ENCODE assay signal across 14 mouse cellular contexts in genomic region chr14:33328369-33328768, GRCm38 (mm10).
A peak's percentile ranks its signal among the peaks of the same experiment; 100 is the strongest.
DNase-seq lines count a peak whose midpoint lies in the region; ATAC-seq lines count a peak whose summit lies in the region.
"Had no signal": no experiment of that assay in that cellular context is flagged by ENCODE, and none has a peak within 500 bp of the region (broad histone marks: within the 10 kb centered on the region; RNA-seq: fewer than 3 reads in every experiment).

No protein-coding gene starts in this region.

- ATAC-seq in forebrain, embryonic 12.5 days (ENCODE audit: low FRiP score): no peak
- ATAC-seq in hindbrain, embryonic 15.5 days (ENCODE audit: low FRiP score, low read depth): peak; percentile 69
- no peak for ATAC-seq in hindbrain, embryonic 11.5 days (ENCODE audit: low FRiP score)
- ATAC-seq in midbrain, embryonic 16.5 days: peak; percentile 40; the same call in 1 of the 2 replicates
- ATAC-seq in midbrain, embryonic 14.5 days (ENCODE audit: low FRiP score, low TSS enrichment): no peak
- ATAC-seq in inflammation-experienced regulatory T-cells, adult 6 months: no peak
- ATAC-seq: intestine, postnatal 0 days had no signal

- H3K4me2 ChIP-seq in forebrain, embryonic 12.5 days: no peak overlapping the region
- H3K4me2 ChIP-seq in hindbrain, embryonic 15.5 days: no peak overlapping the region
- H3K4me2 ChIP-seq in hindbrain, embryonic 11.5 days (replicated peaks; ENCODE audit: low read depth, low read length): no peak overlapping the region
- H3K4me2 ChIP-seq in midbrain, embryonic 16.5 days (ENCODE audit: low read length): no peak overlapping the region
- no peak overlapping the region for H3K4me2 ChIP-seq in midbrain, embryonic 14.5 days (ENCODE audit: low read length)
- H3K4me2 ChIP-seq: liver, embryonic 13.5 days; midbrain, embryonic 12.5 days had no signal

- no peak for DNase-seq in forebrain, embryonic 10.5 days (ENCODE audit: extremely low spot score, low spot score)
- DNase-seq in hindbrain, embryonic 11.5 days (ENCODE audit: low spot score): no peak
- no peak for DNase-seq in midbrain, embryonic 14.5 days
- no peak for DNase-seq in limb, embryonic 10.5 days (ENCODE audit: low spot score)
- DNase-seq: kidney, postnatal 36 days; liver, embryonic 13.5 days; lung, postnatal 14 days; thymus, postnatal 25 days had no signal

- H3K4me1 ChIP-seq in forebrain, embryonic 10.5 days: peaks cover 24% of the 10 kb centered on the region
- H3K4me1 ChIP-seq in forebrain, embryonic 12.5 days: peaks cover 6% of the 10 kb centered on the region
- 0 out of 2 replicates have a peak, but pooled peaks cover 3% of the 10 kb centered on the region for H3K4me1 ChIP-seq in hindbrain, embryonic 15.5 days (replicated peaks)
- no peaks in the 10 kb centered on the region for H3K4me1 ChIP-seq in hindbrain, embryonic 11.5 days (replicated peaks; ENCODE audit: control insufficient read depth, insufficient read depth, low read length)
- no peaks in the 10 kb centered on the region for H3K4me1 ChIP-seq in midbrain, embryonic 16.5 days (ENCODE audit: control insufficient read depth, insufficient read depth, low read length)
- H3K4me1 ChIP-seq in midbrain, embryonic 14.5 days (ENCODE audit: control insufficient read depth, insufficient read depth, low read length): no peaks in the 10 kb centered on the region
- H3K4me1 ChIP-seq in limb, embryonic 10.5 days: peaks cover 30% of the 10 kb centered on the region

- no peaks in the 10 kb centered on the region for H3K36me3 ChIP-seq in forebrain, embryonic 10.5 days (replicated peaks)
- H3K36me3 ChIP-seq in forebrain, embryonic 12.5 days (replicated peaks): no peaks in the 10 kb centered on the region
- no peaks in the 10 kb centered on the region for H3K36me3 ChIP-seq in hindbrain, embryonic 15.5 days
- H3K36me3 ChIP-seq in hindbrain, embryonic 11.5 days (ENCODE audit: control insufficient read depth, insufficient read depth, low read length): no peaks in the 10 kb centered on the region
- H3K36me3 ChIP-seq in midbrain, embryonic 16.5 days (ENCODE audit: control insufficient read depth, insufficient read depth, low read length): no peaks in the 10 kb centered on the region
- H3K36me3 ChIP-seq in midbrain, embryonic 14.5 days (ENCODE audit: control insufficient read depth, insufficient read depth, low read length): no peaks in the 10 kb centered on the region
- H3K36me3 ChIP-seq in limb, embryonic 10.5 days: no peaks in the 10 kb centered on the region
- H3K36me3 ChIP-seq: liver, embryonic 13.5 days; midbrain, embryonic 12.5 days had no signal

- peak overlapping the region; percentile 6; the same call in 1 of the 2 replicates for H3K27ac ChIP-seq in forebrain, embryonic 10.5 days
- H3K27ac ChIP-seq in forebrain, embryonic 12.5 days: no peak overlapping the region
- no peak overlapping the region for H3K27ac ChIP-seq in hindbrain, embryonic 15.5 days (replicated peaks)
- no peak overlapping the region for H3K27ac ChIP-seq in hindbrain, embryonic 11.5 days (ENCODE audit: low read depth, low read length)
- no peak overlapping the region for H3K27ac ChIP-seq in midbrain, embryonic 16.5 days (ENCODE audit: low read length)
- no peak overlapping the region for H3K27ac ChIP-seq in midbrain, embryonic 14.5 days (replicated peaks; ENCODE audit: low read depth, low read length)
- peak overlapping the region; percentile 76 for H3K27ac ChIP-seq in limb, embryonic 10.5 days
- H3K27ac ChIP-seq: liver, embryonic 13.5 days; midbrain, embryonic 12.5 days had no signal

- 0 out of 2 replicates have a peak, but pooled peaks cover 7% of the 10 kb centered on the region for H3K27me3 ChIP-seq in forebrain, embryonic 10.5 days (ENCODE audit: poor library complexity, severe bottlenecking)
- H3K27me3 ChIP-seq in forebrain, embryonic 12.5 days: peaks cover 5% of the 10 kb centered on the region; the same call in 1 of the 2 replicates
- H3K27me3 ChIP-seq in hindbrain, embryonic 15.5 days: 0 out of 2 replicates have a peak, but pooled peaks cover 3% of the 10 kb centered on the region
- no peaks in the 10 kb centered on the region for H3K27me3 ChIP-seq in hindbrain, embryonic 11.5 days (ENCODE audit: control insufficient read depth, insufficient read depth, low read length)
- H3K27me3 ChIP-seq in midbrain, embryonic 16.5 days (ENCODE audit: control insufficient read depth, insufficient read depth, low read depth, low read length): no peaks in the 10 kb centered on the region
- H3K27me3 ChIP-seq in midbrain, embryonic 14.5 days (ENCODE audit: control insufficient read depth, insufficient read depth, low read length): no peaks in the 10 kb centered on the region
- H3K27me3 ChIP-seq in limb, embryonic 10.5 days (ENCODE audit: low read depth, poor library complexity, severe bottlenecking): peaks cover 7% of the 10 kb centered on the region; the same call in 1 of the 2 replicates
- H3K27me3 ChIP-seq: liver, embryonic 13.5 days had no signal

- H3K9me3 ChIP-seq in forebrain, embryonic 10.5 days: no peaks in the 10 kb centered on the region
- H3K9me3 ChIP-seq in forebrain, embryonic 12.5 days: no peaks in the 10 kb centered on the region
- H3K9me3 ChIP-seq in hindbrain, embryonic 15.5 days: no peaks in the 10 kb centered on the region
- no peaks in the 10 kb centered on the region for H3K9me3 ChIP-seq in hindbrain, embryonic 11.5 days (ENCODE audit: control insufficient read depth, low read length)
- H3K9me3 ChIP-seq in midbrain, embryonic 16.5 days (replicated peaks; ENCODE audit: control insufficient read depth, low read length, poor library complexity, severe bottlenecking): no peaks in the 10 kb centered on the region
- H3K9me3 ChIP-seq in midbrain, embryonic 14.5 days (ENCODE audit: control insufficient read depth, low read length): no peaks in the 10 kb centered on the region
- no peaks in the 10 kb centered on the region for H3K9me3 ChIP-seq in limb, embryonic 10.5 days (replicated peaks)
- H3K9me3 ChIP-seq: liver, embryonic 13.5 days; midbrain, embryonic 12.5 days had no signal

- H3K9ac ChIP-seq in forebrain, embryonic 12.5 days: no peak overlapping the region
- no peak overlapping the region for H3K9ac ChIP-seq in hindbrain, embryonic 15.5 days
- no peak overlapping the region for H3K9ac ChIP-seq in hindbrain, embryonic 11.5 days (ENCODE audit: low read depth, low read length)
- no peak overlapping the region for H3K9ac ChIP-seq in midbrain, embryonic 16.5 days (ENCODE audit: low read depth, low read length)
- no peak overlapping the region for H3K9ac ChIP-seq in midbrain, embryonic 14.5 days (replicated peaks; ENCODE audit: low read length)
- H3K9ac ChIP-seq: liver, embryonic 13.5 days; midbrain, embryonic 12.5 days had no signal

- 50% methylated on average over 5 of the region's 5 CpGs for WGBS in forebrain, embryonic 10.5 days
- WGBS in forebrain, embryonic 12.5 days: 36% methylated on average over 5 of the region's 5 CpGs
- 41% methylated on average over 5 of the region's 5 CpGs for WGBS in hindbrain, embryonic 15.5 days
- WGBS in hindbrain, embryonic 11.5 days: 55% methylated on average over 5 of the region's 5 CpGs
- 49% methylated on average over 5 of the region's 5 CpGs for WGBS in midbrain, embryonic 16.5 days
- WGBS in midbrain, embryonic 14.5 days: 44% methylated on average over 5 of the region's 5 CpGs
- whole genome bisulfite sequencing in limb, embryonic 10.5 days: 56% methylated on average over 5 of the region's 5 CpGs

- H3K4me3 ChIP-seq in forebrain, embryonic 10.5 days: no peak overlapping the region
- H3K4me3 ChIP-seq in forebrain, embryonic 12.5 days (replicated peaks): no peak overlapping the region
- H3K4me3 ChIP-seq in hindbrain, embryonic 15.5 days: no peak overlapping the region
- H3K4me3 ChIP-seq in hindbrain, embryonic 11.5 days (ENCODE audit: low read depth, low read length): no peak overlapping the region
- H3K4me3 ChIP-seq in midbrain, embryonic 16.5 days (ENCODE audit: low read depth, low read length): no peak overlapping the region
- H3K4me3 ChIP-seq in midbrain, embryonic 14.5 days (replicated peaks; ENCODE audit: low read depth, low read length): no peak overlapping the region
- H3K4me3 ChIP-seq in limb, embryonic 10.5 days: no peak overlapping the region
- H3K4me3 ChIP-seq: liver, embryonic 13.5 days; midbrain, embryonic 12.5 days had no signal

Comparison
In these comparisons a context has a peak if more than half of its experiments do, and no peak if none do; other contexts are left out.
1. H3K27ac ChIP-seq: peak in forebrain, embryonic 10.5 days (single experiment) and limb, embryonic 10.5 days (single experiment); none in forebrain, embryonic 12.5 days (single experiment), hindbrain, embryonic 15.5 days (single experiment), hindbrain, embryonic 11.5 days (single experiment), midbrain, embryonic 16.5 days (single experiment) and midbrain, embryonic 14.5 days (single experiment).
2. ATAC-seq: peak in hindbrain, embryonic 15.5 days (single experiment) and midbrain, embryonic 16.5 days (single experiment); none in forebrain, embryonic 12.5 days (single experiment), hindbrain, embryonic 11.5 days (single experiment), midbrain, embryonic 14.5 days (single experiment) and inflammation-experienced regulatory T-cells, adult 6 months (single experiment).